Mouse (Mus musculus): ENCODE results near the gene Cxxc4. TPM values are rescaled to one million over a fixed set of nuclear protein-coding genes. Genes with fewer than 3 reads are reported as not detected.

Gene Cxxc4
- 0.52 TPM for polyA plus RNA-seq (2014; fragmentation: Illumina TruSeq; extraction: RNeasy Lipid Tissue Mini Kit (QIAGEN cat#74804); ENCODE audit: insufficient read depth, low read depth, low replicate concordance)

GRCm38 (mm10) chr3:134236414-134237112 is at the start of gene Cxxc4:
Cxxc4 (plus strand) TSS chr3:134236484.

Measured in lung, adult 10 weeks (tissue).